Mouse (Mus musculus) limb, embryonic 12.5 days (tissue): ENCODE data around the gene Klhdc3. TPM values are rescaled to one million over a fixed set of nuclear protein-coding genes. Genes with fewer than 3 reads are reported as not detected.

ENCODE experiments used
- ATAC-seq: fragments of 200-750 bp; cut with Nextera tagmentation; 2 replicates; pipeline ENCODE4 v1.8.0; 2017; ENCODE audit warnings: low read depth, moderate TSS enrichment; ENCODE audit not compliant: insufficient number of reproducible peaks, insufficient read depth, low FRiP score, low TSS enrichment
- H3K27ac ChIP-seq: fragments of 300-500 bp; sonication (generic); 2 replicates; pipeline ENCODE4 v1.5.1; 2016; ENCODE audit warnings: mild to moderate bottlenecking, moderate library complexity
- H3K27me3 ChIP-seq: fragments of 300-500 bp; sonication (generic); 2 replicates; pipeline ENCODE4 v1.6.1; 2016; ENCODE audit warnings: mild to moderate bottlenecking, moderate library complexity
- H3K36me3 ChIP-seq: fragments of 300-500 bp; sonication (generic); 2 replicates; pipeline ENCODE4 v1.6.1; 2016; ENCODE audit warnings: mild to moderate bottlenecking, moderate library complexity
- H3K4me1 ChIP-seq: fragments of 300-500 bp; sonication (generic); replicated peaks from 2 replicates; pipeline ENCODE4 v1.6.1; 2016
- H3K4me2 ChIP-seq: fragments of 300-500 bp; sonication (generic); 2 replicates; pipeline ENCODE4 v1.6.1; 2016; ENCODE audit warnings: mild to moderate bottlenecking, moderate library complexity
- H3K4me3 ChIP-seq: fragments of 300-500 bp; sonication (generic); replicated peaks from 2 replicates; pipeline ENCODE4 v1.5.1; 2016; ENCODE audit warnings: mild to moderate bottlenecking
- H3K9ac ChIP-seq: fragments of 300-500 bp; sonication (generic); replicated peaks from 2 replicates; pipeline ENCODE4 v1.6.1; 2016; ENCODE audit warnings: mild to moderate bottlenecking, moderate library complexity
- H3K9me3 ChIP-seq: fragments of 300-500 bp; sonication (generic); 2 replicates; pipeline ENCODE4 v1.6.1; 2016; ENCODE audit warnings: mild to moderate bottlenecking, moderate library complexity
- WGBS: fragments of 180-500 bp; shearing (Covaris S2); methylation state at CpG from one replicate; pipeline ENCODE4 v1.1.7; 2016; 5-methylcytosine and 5-hydroxymethylcytosine counted together
- polyA plus RNA-seq: library from polyadenylated mRNA; unstranded; fragments of >200 nt; fragmentation: Nextera tagmentation; extraction: Ambion mirVana; gene quantifications from 2 replicates; pipeline ENCODE4 v1.2.1, GENCODE M21; 2016

Gene Klhdc3
- polyA plus RNA-seq, 1 experiment from 2014 or later = 122 TPM

GRCm38 (mm10) chr17:46701489-46701888 lies 20.8 kb upstream of the Klhdc3 start:
- WGBS = 86% methylated on average over 12 of the region's 12 CpGs
- Histone ChIP-seq H3K9me3 (no peaks in the 10 kb centered on the region), H3K4me2 (no peak overlapping the region), H3K27ac (0 out of 2 replicates have a peak overlapping the region, but pooled peaks have one; percentile 7), H3K9ac (peak overlapping the region; percentile 24; the same call in 1 of the 2 replicates), H3K27me3 (no peaks in the 10 kb centered on the region), H3K36me3 (peaks cover 40% of the 10 kb centered on the region), H3K4me3 (no peak overlapping the region), H3K4me1 (peaks cover 35% of the 10 kb centered on the region)
- no peak for ATAC-seq

GRCm38 (mm10) chr17:46699912-46700311 lies 19.2 kb upstream of the Klhdc3 start:
- H3K4me3 ChIP-seq = no peak overlapping the region
- 70% methylated on average over 3 of the region's 3 CpGs for WGBS
- no peak overlapping the region for H3K4me2 ChIP-seq
- H3K4me1 ChIP-seq = peaks cover 24% of the 10 kb centered on the region
- no peaks in the 10 kb centered on the region for H3K9me3 ChIP-seq
- H3K36me3 ChIP-seq = peaks cover 47% of the 10 kb centered on the region
- H3K27ac ChIP-seq = no peak overlapping the region
- H3K9ac ChIP-seq = no peak overlapping the region
- no peak for ATAC-seq
- H3K27me3 ChIP-seq = no peaks in the 10 kb centered on the region

GRCm38 (mm10) chr17:46699245-46699644 lies 18.5 kb upstream of the Klhdc3 start:
- Histone ChIP-seq H3K27ac (no peak overlapping the region), H3K4me3 (no peak overlapping the region), H3K9ac (no peak overlapping the region), H3K4me1 (peaks cover 24% of the 10 kb centered on the region), H3K36me3 (peaks cover 47% of the 10 kb centered on the region), H3K4me2 (no peak overlapping the region), H3K9me3 (no peaks in the 10 kb centered on the region), H3K27me3 (no peaks in the 10 kb centered on the region)
- ATAC-seq = no peak
- whole genome bisulfite sequencing = 46% methylated on average over 5 of the region's 5 CpGs

GRCm38 (mm10) chr17:46698515-46698914 lies 17.8 kb upstream of the Klhdc3 start:
- H3K9me3 ChIP-seq = no peaks in the 10 kb centered on the region
- no peak overlapping the region for H3K4me3 ChIP-seq
- 84% methylated on average over 6 of the region's 6 CpGs for WGBS
- no peak overlapping the region for H3K4me2 ChIP-seq
- H3K27ac ChIP-seq = no peak overlapping the region
- H3K9ac ChIP-seq = no peak overlapping the region
- H3K27me3 ChIP-seq = no peaks in the 10 kb centered on the region
- peaks cover 53% of the 10 kb centered on the region for H3K36me3 ChIP-seq
- ATAC-seq = no peak
- peaks cover 18% of the 10 kb centered on the region for H3K4me1 ChIP-seq

- Histone ChIP-seq H3K27me3 (no peaks in the 10 kb centered on the region), H3K4me1 (no peaks in the 10 kb centered on the region), H3K4me2 (no peak overlapping the region), H3K9ac (no peak overlapping the region), H3K9me3 (no peaks in the 10 kb centered on the region), H3K27ac (no peak overlapping the region), H3K36me3 (peaks cover 64% of the 10 kb centered on the region), H3K4me3 (no peak overlapping the region)
- WGBS = 58% methylated on average over 1 of the region's 1 CpGs
- no peak for ATAC-seq
Observed at GRCm38 (mm10) chr17:46694517-46695063, 13.9 kb upstream of the Klhdc3 start.

GRCm38 (mm10) chr17:46691390-46691789 lies 10.7 kb upstream of the Klhdc3 start:
- Histone ChIP-seq H3K36me3 (peaks cover 55% of the 10 kb centered on the region), H3K27ac (no peak overlapping the region), H3K9ac (no peak overlapping the region), H3K27me3 (no peaks in the 10 kb centered on the region), H3K4me3 (no peak overlapping the region), H3K9me3 (no peaks in the 10 kb centered on the region), H3K4me2 (no peak overlapping the region), H3K4me1 (no peaks in the 10 kb centered on the region)
- WGBS = 95% methylated on average over 2 of the region's 2 CpGs
- no peak for ATAC-seq

GRCm38 (mm10) chr17:46690665-46691064 lies 10.0 kb upstream of the Klhdc3 start:
- Histone ChIP-seq H3K4me3 (no peak overlapping the region), H3K9ac (no peak overlapping the region), H3K4me2 (no peak overlapping the region), H3K9me3 (no peaks in the 10 kb centered on the region), H3K27ac (no peak overlapping the region), H3K4me1 (no peaks in the 10 kb centered on the region), H3K27me3 (no peaks in the 10 kb centered on the region), H3K36me3 (peaks cover 56% of the 10 kb centered on the region)
- WGBS = 96% methylated on average over 12 of the region's 12 CpGs
- no peak for ATAC-seq

- ATAC-seq = no peak
- Histone ChIP-seq H3K9ac (no peak overlapping the region), H3K4me2 (no peak overlapping the region), H3K4me3 (no peak overlapping the region), H3K27ac (no peak overlapping the region), H3K36me3 (peaks cover 65% of the 10 kb centered on the region), H3K27me3 (no peaks in the 10 kb centered on the region), H3K9me3 (no peaks in the 10 kb centered on the region), H3K4me1 (peaks cover 12% of the 10 kb centered on the region)
- WGBS = 91% methylated on average over 6 of the region's 6 CpGs
Observed at GRCm38 (mm10) chr17:46685913-46686312, 5.2 kb upstream of the Klhdc3 start.

- H3K9me3 ChIP-seq = no peaks in the 10 kb centered on the region
- WGBS = 81% methylated on average over 16 of the region's 16 CpGs
- peaks cover 62% of the 10 kb centered on the region for H3K36me3 ChIP-seq
- H3K4me1 ChIP-seq = peaks cover 31% of the 10 kb centered on the region
- no peak overlapping the region for H3K4me3 ChIP-seq
- no peak overlapping the region for H3K9ac ChIP-seq
- H3K27me3 ChIP-seq = no peaks in the 10 kb centered on the region
- no peak overlapping the region for H3K4me2 ChIP-seq
- H3K27ac ChIP-seq = no peak overlapping the region
- no peak for ATAC-seq
Observed at GRCm38 (mm10) chr17:46682654-46683389, 2.1 kb upstream of the Klhdc3 start.

- ATAC-seq = no peak
- peaks cover 62% of the 10 kb centered on the region for H3K36me3 ChIP-seq
Observed at GRCm38 (mm10) chr17:46681466-46682118, 878 bp upstream of the Klhdc3 start.

More at GRCm38 (mm10) chr17:46681466-46682118, 878 bp upstream of the Klhdc3 start:
- 25% methylated on average over 12 of the region's 12 CpGs for WGBS
- Histone ChIP-seq H3K9ac (peak overlapping the region; percentile 63), H3K4me3 (peak overlapping the region; percentile 86), H3K27ac (peak overlapping the region; percentile 76), H3K4me2 (peak overlapping the region; percentile 88), H3K27me3 (no peaks in the 10 kb centered on the region), H3K9me3 (no peaks in the 10 kb centered on the region), H3K4me1 (peaks cover 31% of the 10 kb centered on the region)
